In the genomic region with DNA sequence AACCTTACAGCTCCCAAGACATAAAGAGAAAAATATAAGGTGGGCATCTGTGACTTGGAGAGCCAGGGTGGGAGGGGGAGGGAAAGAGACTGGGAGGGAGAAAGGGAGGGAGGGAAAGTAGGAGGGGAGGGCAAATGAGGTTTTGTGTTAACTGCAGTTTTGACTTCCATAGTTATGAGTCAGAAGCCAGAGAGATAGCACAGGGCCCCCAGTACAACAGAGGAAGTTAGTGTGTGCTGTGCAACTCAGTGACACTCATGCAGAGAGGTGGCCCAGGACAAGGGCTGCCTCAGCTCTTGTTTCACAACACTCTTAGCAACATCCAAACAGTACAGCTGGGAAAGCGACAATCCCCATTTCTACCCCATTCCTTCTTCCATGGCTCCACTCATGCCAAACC, we compare ENCODE assay signal across 13 mouse cellular contexts.
DNase-seq lines count a peak whose midpoint lies in the region; ATAC-seq and TF ChIP-seq lines count a peak whose summit lies in the region.
"Had no signal": no experiment of that assay in that cellular context is flagged by ENCODE, and none has a peak within 500 bp of the region (broad histone marks: within the 10 kb centered on the region; RNA-seq: fewer than 3 reads in every experiment).

No protein-coding gene starts in this region.

- H3K36me3 ChIP-seq in embryonic facial prominence, embryonic 14.5 days (ENCODE audit: control insufficient read depth, insufficient read depth, low read length): 0 out of 2 replicates have a peak, but pooled peaks cover 2% of the 10 kb centered on the region
- H3K36me3 ChIP-seq in embryonic facial prominence, embryonic 10.5 days (replicated peaks): peaks cover 9% of the 10 kb centered on the region
- H3K36me3 ChIP-seq in lung, embryonic 16.5 days (ENCODE audit: control insufficient read depth, insufficient read depth, low read length): no peaks in the 10 kb centered on the region
- H3K36me3 ChIP-seq in intestine, postnatal 0 days (ENCODE audit: control insufficient read depth, insufficient read depth): no peaks in the 10 kb centered on the region
- H3K36me3 ChIP-seq in midbrain, embryonic 14.5 days (ENCODE audit: control insufficient read depth, insufficient read depth, low read length): no peaks in the 10 kb centered on the region
- no peaks in the 10 kb centered on the region for H3K36me3 ChIP-seq in hindbrain, embryonic 12.5 days
- H3K36me3 ChIP-seq: hindbrain, embryonic 13.5 days; neural tube, embryonic 15.5 days had no signal

- no peak for TF ChIP-seq CTCF in intestine, postnatal 0 days (IDR thresholded peaks at IDR 0.05; ENCODE audit: low read depth)

- H3K4me3 ChIP-seq in embryonic facial prominence, embryonic 14.5 days (ENCODE audit: low read depth, low read length): no peak overlapping the region
- H3K4me3 ChIP-seq in embryonic facial prominence, embryonic 10.5 days: no peak overlapping the region
- no peak overlapping the region for H3K4me3 ChIP-seq in lung, embryonic 16.5 days (ENCODE audit: low read length)
- H3K4me3 ChIP-seq in intestine, postnatal 0 days (ENCODE audit: low read depth, low read length): no peak overlapping the region
- H3K4me3 ChIP-seq in midbrain, embryonic 14.5 days (replicated peaks; ENCODE audit: low read depth, low read length): no peak overlapping the region
- H3K4me3 ChIP-seq in hindbrain, embryonic 12.5 days: no peak overlapping the region
- H3K4me3 ChIP-seq: forebrain, embryonic 13.5 days; hindbrain, embryonic 13.5 days; neural tube, embryonic 15.5 days had no signal

- no peak overlapping the region for H3K4me2 ChIP-seq in embryonic facial prominence, embryonic 14.5 days (ENCODE audit: low read depth, low read length)
- no peak overlapping the region for H3K4me2 ChIP-seq in lung, embryonic 16.5 days (ENCODE audit: low read depth, low read length)
- no peak overlapping the region for H3K4me2 ChIP-seq in intestine, postnatal 0 days (replicated peaks; ENCODE audit: low read depth)
- no peak overlapping the region for H3K4me2 ChIP-seq in midbrain, embryonic 14.5 days (ENCODE audit: low read length)
- H3K4me2 ChIP-seq in hindbrain, embryonic 12.5 days (replicated peaks): no peak overlapping the region
- H3K4me2 ChIP-seq: forebrain, embryonic 13.5 days; hindbrain, embryonic 13.5 days; neural tube, embryonic 15.5 days had no signal

- peak overlapping the region; percentile 52; the same call in 1 of the 2 replicates for H3K27ac ChIP-seq in embryonic facial prominence, embryonic 14.5 days (replicated peaks; ENCODE audit: low read depth, low read length)
- H3K27ac ChIP-seq in embryonic facial prominence, embryonic 10.5 days (replicated peaks): no peak overlapping the region
- H3K27ac ChIP-seq in lung, embryonic 16.5 days (ENCODE audit: low read length): peak overlapping the region; percentile 37
- no peak overlapping the region for H3K27ac ChIP-seq in intestine, postnatal 0 days (ENCODE audit: low read depth, low read length)
- H3K27ac ChIP-seq in midbrain, embryonic 14.5 days (replicated peaks; ENCODE audit: low read depth, low read length): no peak overlapping the region
- H3K27ac ChIP-seq in hindbrain, embryonic 12.5 days: no peak overlapping the region
- H3K27ac ChIP-seq: forebrain, embryonic 13.5 days; hindbrain, embryonic 13.5 days; neural tube, embryonic 15.5 days had no signal

- no peaks in the 10 kb centered on the region for H3K9me3 ChIP-seq in embryonic facial prominence, embryonic 14.5 days (ENCODE audit: control insufficient read depth, low read length)
- H3K9me3 ChIP-seq in embryonic facial prominence, embryonic 10.5 days: no peaks in the 10 kb centered on the region
- no peaks in the 10 kb centered on the region for H3K9me3 ChIP-seq in lung, embryonic 16.5 days (ENCODE audit: control insufficient read depth, low read length)
- H3K9me3 ChIP-seq in intestine, postnatal 0 days (ENCODE audit: control insufficient read depth): no peaks in the 10 kb centered on the region
- no peaks in the 10 kb centered on the region for H3K9me3 ChIP-seq in midbrain, embryonic 14.5 days (ENCODE audit: control insufficient read depth, low read length)
- H3K9me3 ChIP-seq in hindbrain, embryonic 12.5 days (replicated peaks): no peaks in the 10 kb centered on the region
- H3K9me3 ChIP-seq: forebrain, embryonic 13.5 days; hindbrain, embryonic 13.5 days; neural tube, embryonic 15.5 days had no signal

- ATAC-seq in embryonic facial prominence, embryonic 14.5 days (ENCODE audit: low read depth): no peak
- peak; percentile 83 for ATAC-seq in lung, embryonic 16.5 days (ENCODE audit: low read depth)
- ATAC-seq in intestine, postnatal 0 days: 0 out of 2 replicates have a peak, but pooled peaks have one; percentile 26
- ATAC-seq in midbrain, embryonic 14.5 days (ENCODE audit: low FRiP score, low TSS enrichment): no peak
- ATAC-seq in hindbrain, embryonic 12.5 days (ENCODE audit: low FRiP score): no peak
- ATAC-seq: forebrain, embryonic 13.5 days had no signal

- H3K4me1 ChIP-seq in embryonic facial prominence, embryonic 14.5 days (ENCODE audit: control insufficient read depth, insufficient read depth, low read length): peaks cover 15% of the 10 kb centered on the region
- peaks cover 30% of the 10 kb centered on the region for H3K4me1 ChIP-seq in embryonic facial prominence, embryonic 10.5 days
- H3K4me1 ChIP-seq in lung, embryonic 16.5 days (replicated peaks; ENCODE audit: control insufficient read depth, insufficient read depth, low read length): peaks cover 24% of the 10 kb centered on the region
- H3K4me1 ChIP-seq in intestine, postnatal 0 days (replicated peaks; ENCODE audit: control insufficient read depth, insufficient read depth, low read length): peaks cover 4% of the 10 kb centered on the region; the same call in 1 of the 2 replicates
- H3K4me1 ChIP-seq in midbrain, embryonic 14.5 days (ENCODE audit: control insufficient read depth, insufficient read depth, low read length): no peaks in the 10 kb centered on the region
- H3K4me1 ChIP-seq in hindbrain, embryonic 12.5 days: peaks cover 7% of the 10 kb centered on the region; the same call in 1 of the 2 replicates
- H3K4me1 ChIP-seq: neural tube, embryonic 15.5 days had no signal

- no peak overlapping the region for H3K9ac ChIP-seq in embryonic facial prominence, embryonic 14.5 days (ENCODE audit: low read depth, low read length)
- no peak overlapping the region for H3K9ac ChIP-seq in lung, embryonic 16.5 days (ENCODE audit: low read length)
- H3K9ac ChIP-seq in intestine, postnatal 0 days (ENCODE audit: low read depth, low read length): no peak overlapping the region
- no peak overlapping the region for H3K9ac ChIP-seq in midbrain, embryonic 14.5 days (replicated peaks; ENCODE audit: low read length)
- H3K9ac ChIP-seq in hindbrain, embryonic 12.5 days: no peak overlapping the region
- H3K9ac ChIP-seq: forebrain, embryonic 13.5 days; hindbrain, embryonic 13.5 days; neural tube, embryonic 15.5 days had no signal

- 100% methylated on average over 1 of the region's 1 CpGs for WGBS in embryonic facial prominence, embryonic 14.5 days
- 94% methylated on average over 1 of the region's 1 CpGs for WGBS in embryonic facial prominence, embryonic 10.5 days
- WGBS in lung, embryonic 16.5 days: 56% methylated on average over 1 of the region's 1 CpGs
- WGBS in intestine, postnatal 0 days: 63% methylated on average over 1 of the region's 1 CpGs
- 100% methylated on average over 1 of the region's 1 CpGs for WGBS in midbrain, embryonic 14.5 days
- 95% methylated on average over 1 of the region's 1 CpGs for WGBS in hindbrain, embryonic 12.5 days

- no peak for DNase-seq in embryonic facial prominence, embryonic 14.5 days (ENCODE audit: low spot score)
- no peak for DNase-seq in embryonic facial prominence, embryonic 10.5 days (ENCODE audit: low spot score)
- no peak for DNase-seq in lung, postnatal 25 days (ENCODE audit: low spot score)
- no peak for DNase-seq in testis, postnatal 10 days (ENCODE audit: low spot score)
- no peak for DNase-seq in midbrain, embryonic 14.5 days
- DNase-seq: cerebellum, postnatal 25 days had no signal

- H3K27me3 ChIP-seq in embryonic facial prominence, embryonic 14.5 days (replicated peaks; ENCODE audit: control insufficient read depth, insufficient read depth, low read length): no peaks in the 10 kb centered on the region
- no peaks in the 10 kb centered on the region for H3K27me3 ChIP-seq in embryonic facial prominence, embryonic 10.5 days (replicated peaks; ENCODE audit: low read depth, poor library complexity, severe bottlenecking)
- no peaks in the 10 kb centered on the region for H3K27me3 ChIP-seq in lung, embryonic 16.5 days (ENCODE audit: control insufficient read depth, insufficient read depth, low read depth, low read length)
- H3K27me3 ChIP-seq in intestine, postnatal 0 days (replicated peaks; ENCODE audit: control insufficient read depth, insufficient read depth, low read length): no peaks in the 10 kb centered on the region
- H3K27me3 ChIP-seq in midbrain, embryonic 14.5 days (ENCODE audit: control insufficient read depth, insufficient read depth, low read length): no peaks in the 10 kb centered on the region
- H3K27me3 ChIP-seq in hindbrain, embryonic 12.5 days: no peaks in the 10 kb centered on the region
- H3K27me3 ChIP-seq: CH12.LX; forebrain, embryonic 13.5 days; hindbrain, embryonic 13.5 days; neural tube, embryonic 15.5 days had no signal

Comparison
In these comparisons a context has a peak if more than half of its experiments do, and no peak if none do; other contexts are left out.
1. H3K27ac ChIP-seq: peak in embryonic facial prominence, embryonic 14.5 days (single experiment) and lung, embryonic 16.5 days (single experiment); none in embryonic facial prominence, embryonic 10.5 days (single experiment), intestine, postnatal 0 days (single experiment), midbrain, embryonic 14.5 days (single experiment) and hindbrain, embryonic 12.5 days (single experiment).
2. ATAC-seq: peak in lung, embryonic 16.5 days (single experiment) and intestine, postnatal 0 days (single experiment); none in embryonic facial prominence, embryonic 14.5 days (single experiment), midbrain, embryonic 14.5 days (single experiment) and hindbrain, embryonic 12.5 days (single experiment).